In the genomic region with DNA sequence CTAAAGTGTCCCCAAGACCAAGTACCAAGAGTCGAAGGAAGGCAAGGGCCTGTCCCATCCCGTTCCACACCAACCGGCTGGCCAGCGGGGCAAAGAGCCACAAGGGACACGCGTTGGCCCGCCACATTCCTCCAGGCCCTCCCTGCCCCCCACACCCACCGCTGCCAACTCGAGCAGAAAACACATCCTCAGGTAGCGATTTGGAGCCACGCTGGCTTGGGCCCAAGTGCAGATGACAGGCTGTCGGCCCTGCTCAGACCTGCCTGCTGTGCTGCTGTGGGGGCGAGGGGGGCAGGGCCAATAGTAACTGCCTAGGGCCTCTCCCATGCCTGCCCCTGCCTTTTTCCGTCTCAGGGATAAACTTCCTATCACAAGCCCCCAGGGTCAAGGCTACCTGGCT, we compare ENCODE assay signal across 13 mouse cellular contexts. TPM values are rescaled to one million over a fixed set of nuclear protein-coding genes. Genes with fewer than 3 reads are reported as not detected.
A peak's percentile ranks its signal among the peaks of the same experiment; 100 is the strongest.
DNase-seq lines count a peak whose midpoint lies in the region; ATAC-seq and TF ChIP-seq lines count a peak whose summit lies in the region.
"Had no signal": no experiment of that assay in that cellular context is flagged by ENCODE, and none has a peak within 500 bp of the region (broad histone marks: within the 10 kb centered on the region; RNA-seq: fewer than 3 reads in every experiment).

No protein-coding gene starts in this region.

- H3K4me2 ChIP-seq in kidney, embryonic 14.5 days (replicated peaks; ENCODE audit: low read depth, low read length): no peak overlapping the region
- H3K4me2 ChIP-seq in embryonic facial prominence, embryonic 12.5 days (replicated peaks): peak overlapping the region; percentile 82
- H3K4me2 ChIP-seq in hindbrain, embryonic 16.5 days (ENCODE audit: low read length): peak overlapping the region; percentile 78
- H3K4me2 ChIP-seq in neural tube, embryonic 12.5 days (replicated peaks): peak overlapping the region; percentile 84
- H3K4me2 ChIP-seq: heart, embryonic 11.5 days had no signal

- WGBS in kidney, embryonic 14.5 days: 49% methylated on average over 14 of the region's 14 CpGs
- 53% methylated on average over 14 of the region's 14 CpGs for WGBS in embryonic facial prominence, embryonic 12.5 days
- 65% methylated on average over 14 of the region's 14 CpGs for WGBS in hindbrain, embryonic 16.5 days
- WGBS in neural tube, embryonic 12.5 days: 83% methylated on average over 12 of the region's 14 CpGs

- no peaks in the 10 kb centered on the region for H3K36me3 ChIP-seq in kidney, embryonic 14.5 days (ENCODE audit: control insufficient read depth, insufficient read depth, low read length)
- H3K36me3 ChIP-seq in embryonic facial prominence, embryonic 12.5 days: no peaks in the 10 kb centered on the region
- no peaks in the 10 kb centered on the region for H3K36me3 ChIP-seq in hindbrain, embryonic 16.5 days (ENCODE audit: control insufficient read depth, insufficient read depth, low read length)
- H3K36me3 ChIP-seq in neural tube, embryonic 12.5 days: no peaks in the 10 kb centered on the region
- H3K36me3 ChIP-seq: G1E had no signal

- H3K27ac ChIP-seq in kidney, embryonic 14.5 days (ENCODE audit: low read depth, low read length): no peak overlapping the region
- H3K27ac ChIP-seq in embryonic facial prominence, embryonic 12.5 days: no peak overlapping the region
- no peak overlapping the region for H3K27ac ChIP-seq in hindbrain, embryonic 16.5 days (ENCODE audit: low read depth, low read length)
- H3K27ac ChIP-seq in neural tube, embryonic 12.5 days: no peak overlapping the region
- H3K27ac ChIP-seq in layer of hippocampus, adult 2 months: no peak overlapping the region

- H3K9me3 ChIP-seq in kidney, embryonic 14.5 days (ENCODE audit: control insufficient read depth, low read length): no peaks in the 10 kb centered on the region
- H3K9me3 ChIP-seq in embryonic facial prominence, embryonic 12.5 days: no peaks in the 10 kb centered on the region
- H3K9me3 ChIP-seq in hindbrain, embryonic 16.5 days (ENCODE audit: control insufficient read depth, low read length): no peaks in the 10 kb centered on the region
- H3K9me3 ChIP-seq in neural tube, embryonic 12.5 days: no peaks in the 10 kb centered on the region

- peaks cover 20% of the 10 kb centered on the region; the same call in 1 of the 2 replicates for H3K4me1 ChIP-seq in kidney, embryonic 14.5 days (ENCODE audit: control insufficient read depth, insufficient read depth, low read length)
- H3K4me1 ChIP-seq in embryonic facial prominence, embryonic 12.5 days: peaks cover 32% of the 10 kb centered on the region; the same call in 1 of the 2 replicates
- peaks cover 32% of the 10 kb centered on the region for H3K4me1 ChIP-seq in hindbrain, embryonic 16.5 days (ENCODE audit: control insufficient read depth, insufficient read depth, low read depth, low read length)
- peaks cover 36% of the 10 kb centered on the region for H3K4me1 ChIP-seq in neural tube, embryonic 12.5 days

- no peak for DNase-seq in kidney, adult 11 months
- no peak for DNase-seq in frontal cortex, postnatal 36 days (ENCODE audit: low spot score in 2 of 2)
- DNase-seq in layer of hippocampus, adult 2 months (ENCODE audit: low spot score in 2 of 2): no peak
- DNase-seq in natural killer cell, adult 2 months (ENCODE audit: low spot score in 2 of 2): no peak
- DNase-seq: cerebellum, adult 18-20 months; layer of hippocampus, adult 9-11 months; thymus, postnatal 36 days had no signal

- peak overlapping the region; percentile 12; the same call in 1 of the 2 replicates for H3K9ac ChIP-seq in kidney, embryonic 14.5 days (ENCODE audit: low read depth, low read length)
- 0 out of 2 replicates have a peak overlapping the region, but pooled peaks have one; percentile 7 for H3K9ac ChIP-seq in embryonic facial prominence, embryonic 12.5 days
- H3K9ac ChIP-seq in hindbrain, embryonic 16.5 days (ENCODE audit: low read depth, low read length): peak overlapping the region; percentile 15; the same call in 1 of the 2 replicates
- H3K9ac ChIP-seq in neural tube, embryonic 12.5 days: no peak overlapping the region

- peaks cover 60% of the 10 kb centered on the region for H3K27me3 ChIP-seq in kidney, embryonic 14.5 days (ENCODE audit: control insufficient read depth, insufficient read depth, low read length)
- peaks cover 67% of the 10 kb centered on the region for H3K27me3 ChIP-seq in embryonic facial prominence, embryonic 12.5 days
- no peaks in the 10 kb centered on the region; the same call in 1 of the 2 replicates for H3K27me3 ChIP-seq in hindbrain, embryonic 16.5 days (replicated peaks; ENCODE audit: control insufficient read depth, insufficient read depth, low read length)
- peaks cover 52% of the 10 kb centered on the region for H3K27me3 ChIP-seq in neural tube, embryonic 12.5 days (replicated peaks)

- no peak for ATAC-seq in kidney, embryonic 14.5 days (ENCODE audit: low FRiP score, low TSS enrichment)
- no peak for ATAC-seq in embryonic facial prominence, embryonic 12.5 days (ENCODE audit: insufficient number of reproducible peaks, insufficient read depth, low FRiP score, low TSS enrichment)
- no peak for ATAC-seq in hindbrain, embryonic 16.5 days
- ATAC-seq in neural tube, embryonic 12.5 days (ENCODE audit: low FRiP score, low read depth): no peak

- TF ChIP-seq CTCF in layer of hippocampus, adult 2 months (conservative IDR thresholded peaks at IDR 0.05): no peak

- no peak overlapping the region for H3K4me3 ChIP-seq in kidney, embryonic 14.5 days (ENCODE audit: low read length)
- no peak overlapping the region for H3K4me3 ChIP-seq in embryonic facial prominence, embryonic 12.5 days
- H3K4me3 ChIP-seq in hindbrain, embryonic 16.5 days (ENCODE audit: low read length): peak overlapping the region; percentile 4; the same call in 1 of the 2 replicates
- H3K4me3 ChIP-seq in neural tube, embryonic 12.5 days: no peak overlapping the region
- no peak overlapping the region for H3K4me3 ChIP-seq in layer of hippocampus, adult 2 months

RNA-seq across cellular contexts. Expression of a gene that starts 2.3 kb away (rescaled TPM):
- polyA plus RNA-seq in kidney, embryonic 14.5 days (2014; fragmentation: Nextera tagmentation; extraction: Ambion mirVana): 2.3 and 2.9 TPM in 2 replicates
- 7.9 and 8.8 TPM in 2 replicates for polyA plus RNA-seq in embryonic facial prominence, embryonic 12.5 days (2016; fragmentation: Nextera tagmentation; extraction: Ambion mirVana)
- polyA plus RNA-seq in hindbrain, embryonic 16.5 days (2015; fragmentation: Nextera tagmentation; extraction: Ambion mirVana): 10.7 and 11.1 TPM in 2 replicates
- 9.7 and 10.5 TPM in 2 replicates for polyA plus RNA-seq in neural tube, embryonic 12.5 days (2016; fragmentation: Nextera tagmentation; extraction: Ambion mirVana)
- 10 to 100 TPM; 44.1 to 52.1 TPM for total RNA-seq in layer of hippocampus, adult 2 months (2021)

RNA-seq across cellular contexts. Expression of a gene that starts 14.7 kb away (rescaled TPM):
- polyA plus RNA-seq in kidney, embryonic 14.5 days (2014; fragmentation: Nextera tagmentation; extraction: Ambion mirVana): 101 and 102 TPM in 2 replicates
- 83.0 and 87.2 TPM in 2 replicates for polyA plus RNA-seq in embryonic facial prominence, embryonic 12.5 days (2016; fragmentation: Nextera tagmentation; extraction: Ambion mirVana)
- 54.2 and 57.3 TPM in 2 replicates for polyA plus RNA-seq in hindbrain, embryonic 16.5 days (2015; fragmentation: Nextera tagmentation; extraction: Ambion mirVana)
- 56.2 and 57.5 TPM in 2 replicates for polyA plus RNA-seq in neural tube, embryonic 12.5 days (2016; fragmentation: Nextera tagmentation; extraction: Ambion mirVana)
- total RNA-seq in layer of hippocampus, adult 2 months (2021): 10 to 100 TPM in 1 of 2 experiments, 1 to 10 TPM in 1; 9.8 to 10.1 TPM

RNA-seq across cellular contexts. Expression of a gene that starts 49.0 kb away (rescaled TPM):
- polyA plus RNA-seq in kidney, embryonic 14.5 days (2014; fragmentation: Nextera tagmentation; extraction: Ambion mirVana): 22.3 and 23.1 TPM in 2 replicates
- 25.6 and 27.4 TPM in 2 replicates for polyA plus RNA-seq in embryonic facial prominence, embryonic 12.5 days (2016; fragmentation: Nextera tagmentation; extraction: Ambion mirVana)
- polyA plus RNA-seq in hindbrain, embryonic 16.5 days (2015; fragmentation: Nextera tagmentation; extraction: Ambion mirVana): 54.3 and 55.8 TPM in 2 replicates
- 32.0 and 33.8 TPM in 2 replicates for polyA plus RNA-seq in neural tube, embryonic 12.5 days (2016; fragmentation: Nextera tagmentation; extraction: Ambion mirVana)
- 10 to 100 TPM; 55.8 to 55.9 TPM for total RNA-seq in layer of hippocampus, adult 2 months (2021)

RNA-seq across cellular contexts. Expression of a gene that starts 59.2 kb away (rescaled TPM):
- polyA plus RNA-seq in kidney, embryonic 14.5 days (2014; fragmentation: Nextera tagmentation; extraction: Ambion mirVana): 0.14 and 0.27 TPM in 2 replicates
- 0.23 TPM in 1 of 2 replicates, not detected in the other for polyA plus RNA-seq in embryonic facial prominence, embryonic 12.5 days (2016; fragmentation: Nextera tagmentation; extraction: Ambion mirVana)
- 0.08 TPM in 1 of 2 replicates, not detected in the other for polyA plus RNA-seq in hindbrain, embryonic 16.5 days (2015; fragmentation: Nextera tagmentation; extraction: Ambion mirVana)
- not detected in 2 replicates for polyA plus RNA-seq in neural tube, embryonic 12.5 days (2016; fragmentation: Nextera tagmentation; extraction: Ambion mirVana)
- total RNA-seq in layer of hippocampus, adult 2 months (2021): not detected
